Mouse (Mus musculus) forebrain, embryonic 13.5 days (tissue): ENCODE measurements around the gene Olfr669. TPM values are rescaled to one million over a fixed set of nuclear protein-coding genes. Genes with fewer than 3 reads are reported as not detected.
"Not testable (repeated sequence)": the region's sequence is repeated elsewhere in the genome, so short reads cannot be mapped to it uniquely, and the experiment has no call there.

ENCODE experiments used
- ATAC-seq: fragments of 200-750 bp; cut with Nextera tagmentation; 2 replicates; pipeline ENCODE4 v1.8.0; 2017
- H3K27ac ChIP-seq: fragments of 300-500 bp; sonication (generic); 2 replicates; pipeline ENCODE4 v1.5.1; 2015; ENCODE audit warnings: inconsistent platforms, mild to moderate bottlenecking, moderate library complexity
- H3K27me3 ChIP-seq: fragments of 300-500 bp; sonication (generic); 2 replicates; pipeline ENCODE4 v1.6.1; 2015; ENCODE audit warnings: mild to moderate bottlenecking, inconsistent platforms
- H3K36me3 ChIP-seq: fragments of 300-500 bp; sonication (generic); 2 replicates; pipeline ENCODE4 v1.6.1; 2015; ENCODE audit warnings: mild to moderate bottlenecking, inconsistent platforms; ENCODE audit not compliant: poor library complexity, severe bottlenecking
- H3K4me1 ChIP-seq: fragments of 300-500 bp; sonication (generic); 2 replicates; pipeline ENCODE4 v1.6.1; 2015; ENCODE audit warnings: inconsistent platforms
- H3K4me2 ChIP-seq: fragments of 300-500 bp; sonication (generic); 2 replicates; pipeline ENCODE4 v1.6.1; 2015; ENCODE audit warnings: inconsistent platforms, mild to moderate bottlenecking, moderate library complexity
- H3K4me3 ChIP-seq: fragments of 300-500 bp; sonication (generic); 2 replicates; pipeline ENCODE4 v1.5.1; 2015; ENCODE audit warnings: mild to moderate bottlenecking, inconsistent platforms
- H3K9ac ChIP-seq: fragments of 300-500 bp; sonication (generic); 2 replicates; pipeline ENCODE4 v1.6.1; 2015; ENCODE audit warnings: mild to moderate bottlenecking, inconsistent platforms
- H3K9me3 ChIP-seq: fragments of 300-500 bp; sonication (generic); replicated peaks from 2 replicates; pipeline ENCODE4 v1.6.1; 2016; ENCODE audit warnings: inconsistent platforms
- WGBS: fragments of 180-500 bp; shearing (Covaris S2); methylation state at CpG from one replicate; pipeline ENCODE4 v1.1.7; 2015; 5-methylcytosine and 5-hydroxymethylcytosine counted together
- polyA plus RNA-seq: library from polyadenylated mRNA; unstranded; fragments of >200 nt; fragmentation: Nextera tagmentation; extraction: Ambion mirVana; gene quantifications from 2 replicates; pipeline ENCODE4 v1.2.1, GENCODE M21; 2015

Olfr669 gene
- polyA plus RNA-seq: not detected in 2 replicates

DNA sequence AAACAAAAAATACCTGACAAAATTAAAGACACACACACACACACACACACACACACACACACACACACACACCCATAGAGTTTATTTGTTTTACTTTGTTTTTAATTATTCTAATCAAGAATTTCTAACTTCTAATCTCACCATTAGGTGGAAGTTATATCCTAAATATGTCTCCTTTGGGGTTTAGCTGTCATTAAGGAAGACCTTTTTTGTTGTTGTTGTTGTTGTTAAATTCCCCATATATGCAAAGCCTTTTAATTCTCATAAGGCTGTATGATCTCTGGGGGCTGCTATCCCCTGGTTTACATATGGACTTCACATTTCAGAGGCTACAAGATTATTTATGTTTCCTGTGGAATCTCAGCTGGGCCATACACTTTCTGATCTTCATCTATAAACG lies at the start of gene Olfr669:
Gene Olfr669, plus strand, starts transcription at position 301 of the 400 bp plus-strand sequence.
- Histone ChIP-seq H3K36me3 (no peaks in the 10 kb centered on the region), H3K9ac (no peak within 1 kb of the TSS), H3K27me3 (no peaks in the 10 kb centered on the region), H3K4me2 (no peak within 1 kb of the TSS), H3K4me1 (no peaks in the 10 kb centered on the region), H3K4me3 (no peak within 1 kb of the TSS), H3K27ac (no peak within 1 kb of the TSS), H3K9me3 (no peaks in the 10 kb centered on the region)
- ATAC-seq: no peak
- 87% methylated on average over 1 of the region's 1 CpGs for WGBS

DNA sequence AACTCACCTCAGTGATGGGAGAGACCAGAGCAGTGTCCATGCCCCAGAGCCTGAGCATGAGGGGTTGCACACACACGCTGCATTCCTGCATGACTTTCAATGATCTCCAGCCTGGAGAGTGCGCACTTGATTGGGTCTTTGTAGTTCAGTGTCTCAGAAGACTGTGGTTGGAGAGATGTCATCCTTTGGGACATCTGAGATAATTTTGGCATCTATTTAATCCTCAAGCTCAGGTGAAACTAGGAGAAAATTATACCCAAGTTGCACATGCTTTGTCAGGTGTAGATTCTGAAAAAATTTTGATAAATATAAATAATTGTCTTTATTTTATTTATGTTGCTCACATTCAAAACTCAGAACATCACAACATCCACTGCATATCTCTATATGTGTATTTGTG lies 38.2 kb upstream of the Olfr669 start, which contains the start of gene Olfr666:
Gene Olfr666, minus strand, starts transcription at position 101 of the 400 bp plus-strand sequence.
- Histone ChIP-seq H3K27me3 (no peaks in the 10 kb centered on the region), H3K36me3 (no peaks in the 10 kb centered on the region), H3K4me2 (no peak within 1 kb of the TSS), H3K4me3 (no peak within 1 kb of the TSS), H3K4me1 (no peaks in the 10 kb centered on the region), H3K9ac (no peak within 1 kb of the TSS), H3K9me3 (no peaks in the 10 kb centered on the region), H3K27ac (no peak within 1 kb of the TSS)
- WGBS: 84% methylated on average over 2 of the region's 2 CpGs
- ATAC-seq: no peak

DNA sequence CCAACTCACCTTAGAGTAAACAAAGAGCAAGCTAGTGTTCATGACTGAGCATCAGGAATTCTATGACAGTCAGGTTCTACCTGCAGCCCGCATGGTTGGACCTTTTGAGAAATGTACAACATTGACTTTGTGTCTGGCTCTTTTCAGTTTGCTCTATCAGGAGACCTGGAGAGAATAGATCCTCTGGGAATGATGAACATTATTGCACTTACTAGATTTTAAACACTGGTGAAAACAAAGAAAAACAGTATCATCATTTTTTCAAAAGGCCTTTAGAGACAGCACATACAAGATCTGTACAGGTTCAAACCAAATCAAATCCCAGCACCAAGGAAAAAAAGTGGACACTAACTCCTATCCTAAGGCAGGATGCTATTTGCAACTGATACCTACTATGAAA lies 12.7 kb upstream of the Olfr669 start, which contains the start of gene Olfr667:
Gene Olfr667, minus strand, starts transcription at position 101 of the 400 bp plus-strand sequence.
- Histone ChIP-seq H3K9me3 (no peaks in the 10 kb centered on the region), H3K27ac (no peak within 1 kb of the TSS), H3K4me2 (no peak within 1 kb of the TSS), H3K4me1 (no peaks in the 10 kb centered on the region), H3K9ac (no peak within 1 kb of the TSS), H3K36me3 (no peaks in the 10 kb centered on the region), H3K4me3 (no peak within 1 kb of the TSS), H3K27me3 (no peaks in the 10 kb centered on the region)
- WGBS: 91% methylated on average over 1 of the region's 1 CpGs
- no peak for ATAC-seq

DNA sequence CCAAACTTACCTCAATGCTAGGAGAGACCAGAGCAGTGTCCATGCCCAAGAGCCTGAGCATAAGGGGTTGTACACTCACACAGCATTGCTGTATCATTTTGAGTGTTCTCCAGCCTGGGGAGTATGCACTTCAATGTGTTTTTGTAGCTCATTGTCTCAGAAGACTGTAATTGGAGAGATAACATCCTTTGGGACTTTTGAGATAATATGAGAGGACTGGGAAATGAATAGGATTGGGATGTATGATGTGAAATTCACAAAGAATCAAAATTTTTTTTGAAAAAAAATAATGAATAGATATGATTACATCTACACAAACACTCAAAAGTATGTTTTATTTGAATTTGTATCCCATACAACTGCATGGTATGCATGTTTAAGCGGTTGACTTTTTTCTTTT lies 6.1 kb upstream of the Olfr669 start, which contains the start of gene Olfr668:
Gene Olfr668, minus strand, starts transcription at position 101 of the 400 bp plus-strand sequence.
- no peak within 1 kb of the TSS for H3K27ac ChIP-seq
- ATAC-seq: no peak
- H3K4me1 ChIP-seq: no peaks in the 10 kb centered on the region
- no peaks in the 10 kb centered on the region for H3K9me3 ChIP-seq
- no peak within 1 kb of the TSS for H3K4me3 ChIP-seq
- no peak within 1 kb of the TSS for H3K4me2 ChIP-seq
- no peaks in the 10 kb centered on the region for H3K27me3 ChIP-seq
- H3K36me3 ChIP-seq: no peaks in the 10 kb centered on the region
- WGBS: 90% methylated on average over 1 of the region's 1 CpGs
- no peak within 1 kb of the TSS for H3K9ac ChIP-seq

GRCm38 (mm10) chr7:104950234-104950633 lies 16.2 kb downstream of the Olfr669 start:
- not testable (repeated sequence) for H3K4me2 ChIP-seq, H3K4me1 ChIP-seq, H3K27me3 ChIP-seq, ATAC-seq, H3K9ac ChIP-seq, H3K36me3 ChIP-seq, H3K9me3 ChIP-seq, H3K27ac ChIP-seq, H3K4me3 ChIP-seq
- 92% methylated on average over 16 of the region's 16 CpGs for WGBS

GRCm38 (mm10) chr7:104962520-104962919 lies 28.5 kb downstream of the Olfr669 start, which contains the start of gene Olfr670:
TSS of gene Olfr670 (minus strand) at chr7:104962620.
- 58% methylated on average over 1 of the region's 1 CpGs for WGBS
- Histone ChIP-seq H3K27ac (no peak within 1 kb of the TSS), H3K36me3 (no peaks in the 10 kb centered on the region), H3K4me3 (no peak within 1 kb of the TSS), H3K9me3 (peaks cover 4% of the 10 kb centered on the region; the same call in 1 of the 2 replicates), H3K27me3 (no peaks in the 10 kb centered on the region), H3K4me2 (no peak within 1 kb of the TSS), H3K9ac (no peak within 1 kb of the TSS), H3K4me1 (no peaks in the 10 kb centered on the region)
- ATAC-seq: no peak

GRCm38 (mm10) chr7:104972507-104972906 lies 38.5 kb downstream of the Olfr669 start:
- H3K27ac ChIP-seq, H3K27me3 ChIP-seq, H3K9me3 ChIP-seq, H3K9ac ChIP-seq, ATAC-seq, H3K4me2 ChIP-seq, H3K4me3 ChIP-seq, H3K4me1 ChIP-seq, H3K36me3 ChIP-seq: not testable (repeated sequence)
- 80% methylated on average over 2 of the region's 2 CpGs for WGBS

GRCm38 (mm10) chr7:104979026-104979425 lies 45.0 kb downstream of the Olfr669 start, which contains the start of gene Olfr671:
TSS of gene Olfr671 (minus strand) at chr7:104979126.
- 74% methylated on average over 1 of the region's 1 CpGs for WGBS
- no peak for ATAC-seq

More at GRCm38 (mm10) chr7:104979026-104979425, 45.0 kb downstream of the Olfr669 start, which contains the start of gene Olfr671:
- Histone ChIP-seq H3K27me3 (no peaks in the 10 kb centered on the region), H3K4me3 (no peak within 1 kb of the TSS), H3K9ac (no peak within 1 kb of the TSS), H3K4me2 (no peak within 1 kb of the TSS), H3K36me3 (no peaks in the 10 kb centered on the region), H3K27ac (no peak within 1 kb of the TSS), H3K9me3 (no peaks in the 10 kb centered on the region), H3K4me1 (no peaks in the 10 kb centered on the region)

Other genes with a start within 250 kb of the Olfr669 start
- gene Olfr661, start 247.7 kb upstream of the Olfr669 start, polyA plus RNA-seq: not detected in 2 replicates
- not detected in 2 replicates for gene Usp17le, start 156.8 kb upstream of the Olfr669 start, polyA plus RNA-seq
- not detected in 2 replicates for gene Usp17lb, start 91.6 kb upstream of the Olfr669 start, polyA plus RNA-seq
- gene Usp17la, start 77.2 kb upstream of the Olfr669 start, polyA plus RNA-seq: not detected in 2 replicates
- not detected in 2 replicates for gene Olfr665, start 56.2 kb upstream of the Olfr669 start, polyA plus RNA-seq
- gene Olfr666, start 38.3 kb upstream of the Olfr669 start, polyA plus RNA-seq: not detected in 2 replicates
- not detected in 2 replicates for gene Olfr667, start 12.8 kb upstream of the Olfr669 start, polyA plus RNA-seq
- gene Olfr668, start 6.2 kb upstream of the Olfr669 start, polyA plus RNA-seq: not detected in 2 replicates
- gene Olfr670, start 28.4 kb downstream of the Olfr669 start, polyA plus RNA-seq: not detected in 2 replicates
- gene Olfr671, start 44.9 kb downstream of the Olfr669 start, polyA plus RNA-seq: not detected in 2 replicates
- not detected in 2 replicates for gene Olfr672, start 67.8 kb downstream of the Olfr669 start, polyA plus RNA-seq
- not detected in 2 replicates for gene Olfr675, start 94.2 kb downstream of the Olfr669 start, polyA plus RNA-seq
- gene Olfr676, start 98.5 kb downstream of the Olfr669 start, polyA plus RNA-seq: not detected in 2 replicates
- gene Olfr677, start 117.1 kb downstream of the Olfr669 start, polyA plus RNA-seq: not detected in 2 replicates
- gene Olfr678, start 130.2 kb downstream of the Olfr669 start, polyA plus RNA-seq: not detected in 2 replicates
- not detected in 2 replicates for gene Olfr679, start 147.0 kb downstream of the Olfr669 start, polyA plus RNA-seq
- not detected in 2 replicates for gene Olfr680-ps1, start 158.6 kb downstream of the Olfr669 start, polyA plus RNA-seq
- gene Olfr681, start 182.6 kb downstream of the Olfr669 start, polyA plus RNA-seq: not detected in 2 replicates
- gene Olfr683, start 212.8 kb downstream of the Olfr669 start, polyA plus RNA-seq: not detected in 2 replicates
- gene Olfr684, start 229.4 kb downstream of the Olfr669 start, polyA plus RNA-seq: not detected in 2 replicates